Mouse (Mus musculus) forebrain, embryonic 11.5 days (tissue): Measurements from ENCODE around the gene Abat. TPM values are rescaled to one million over a fixed set of nuclear protein-coding genes. Genes with fewer than 3 reads are reported as not detected.

Experiments used
- ATAC-seq: fragments of 200-750 bp; cut with Nextera tagmentation; replicated peaks from 2 replicates; pipeline ENCODE4 v1.8.0; 2017; ENCODE audit warnings: moderate TSS enrichment; ENCODE audit not compliant: low FRiP score
- DNase-seq: peaks from one replicate; pipeline ENCODE4 v3.0.0-alpha.2; 2017; ENCODE audit warnings: low spot score
- H3K27ac ChIP-seq: fragments of 300-500 bp; sonication (generic); 2 replicates; pipeline ENCODE4 v1.5.1; 2014; ENCODE audit warnings: low read depth, low read length
- H3K27me3 ChIP-seq: fragments of 300-500 bp; sonication (generic); 2 replicates; pipeline ENCODE4 v1.6.1; 2014; ENCODE audit warnings: mild to moderate bottlenecking, low read length, mixed read lengths; ENCODE audit not compliant: control insufficient read depth, insufficient read depth
- H3K36me3 ChIP-seq: fragments of 300-500 bp; sonication (generic); 2 replicates; pipeline ENCODE4 v1.6.1; 2014; ENCODE audit warnings: mild to moderate bottlenecking, low read length, moderate library complexity, mixed read lengths; ENCODE audit not compliant: control insufficient read depth, insufficient read depth
- H3K4me1 ChIP-seq: fragments of 300-500 bp; sonication (generic); replicated peaks from 2 replicates; pipeline ENCODE4 v1.6.1; 2014; ENCODE audit warnings: low read length, mixed read lengths; ENCODE audit not compliant: control insufficient read depth, insufficient read depth
- H3K4me2 ChIP-seq: fragments of 300-500 bp; sonication (generic); 2 replicates; pipeline ENCODE4 v1.6.1; 2014; ENCODE audit warnings: low read depth, mild to moderate bottlenecking, low read length, moderate library complexity, mixed read lengths; ENCODE audit not compliant: severe bottlenecking
- H3K4me3 ChIP-seq: fragments of 300-500 bp; sonication (generic); 2 replicates; pipeline ENCODE4 v1.5.1; 2014; ENCODE audit warnings: low read depth, low read length
- H3K9ac ChIP-seq: fragments of 300-500 bp; sonication (generic); 2 replicates; pipeline ENCODE4 v1.6.1; 2014; ENCODE audit warnings: low read length
- H3K9me3 ChIP-seq: fragments of 300-500 bp; sonication (generic); 2 replicates; pipeline ENCODE4 v1.6.1; 2016; ENCODE audit warnings: low read length, mixed read lengths; ENCODE audit not compliant: control insufficient read depth
- WGBS: fragments of 180-500 bp; shearing (Covaris S2); extraction: QIAGEN DNeasy Blood & Tissue Kit; methylation state at CpG from one replicate; pipeline ENCODE4 v1.1.7; 2014; 5-methylcytosine and 5-hydroxymethylcytosine counted together
- polyA plus RNA-seq: library from polyadenylated mRNA; unstranded; fragments of >200 nt; fragmentation: Nextera tagmentation; extraction: Ambion mirVana; gene quantifications from 2 replicates; pipeline ENCODE4 v1.2.1, GENCODE M21; 2014

Abat gene
- polyA plus RNA-seq, 1 experiment from 2014 or later, result 22.7 TPM

- no peak for ATAC-seq
Measured at GRCm38 (mm10) chr16:8573751-8574150, 60.5 kb downstream of the Abat start.

GRCm38 (mm10) chr16:8574316-8574715, 61.1 kb downstream of the Abat start:
- DNase-seq (no peak), ATAC-seq (no peak)
- H3K4me2 ChIP-seq, result no peak overlapping the region
- no peak overlapping the region for H3K27ac ChIP-seq
- no peaks in the 10 kb centered on the region for H3K9me3 ChIP-seq
- no peak overlapping the region for H3K4me3 ChIP-seq
- H3K27me3 ChIP-seq, result no peaks in the 10 kb centered on the region
- 92% methylated on average over 11 of the region's 11 CpGs for WGBS
- no peaks in the 10 kb centered on the region for H3K36me3 ChIP-seq
- H3K4me1 ChIP-seq, result no peaks in the 10 kb centered on the region
- H3K9ac ChIP-seq, result no peak overlapping the region

More at GRCm38 (mm10) chr16:8573751-8574150, 60.5 kb downstream of the Abat start:
- WGBS, result 24% methylated on average over 3 of the region's 3 CpGs
- H3K4me2 ChIP-seq, result no peak overlapping the region
- no peaks in the 10 kb centered on the region for H3K36me3 ChIP-seq
- no peak for DNase-seq
- no peak overlapping the region for H3K27ac ChIP-seq
- H3K9ac ChIP-seq, result no peak overlapping the region
- H3K4me3 ChIP-seq, result no peak overlapping the region
- no peaks in the 10 kb centered on the region for H3K27me3 ChIP-seq
- no peaks in the 10 kb centered on the region for H3K9me3 ChIP-seq
- no peaks in the 10 kb centered on the region for H3K4me1 ChIP-seq

GRCm38 (mm10) chr16:8576111-8576510, 62.9 kb downstream of the Abat start:
- no peak overlapping the region for H3K27ac ChIP-seq
- no peak for ATAC-seq
- H3K9ac ChIP-seq, result no peak overlapping the region
- DNase-seq, result no peak
- H3K4me1 ChIP-seq, result no peaks in the 10 kb centered on the region
- no peak overlapping the region for H3K4me2 ChIP-seq
- H3K27me3 ChIP-seq, result no peaks in the 10 kb centered on the region
- WGBS, result 85% methylated on average over 3 of the region's 3 CpGs
- no peaks in the 10 kb centered on the region for H3K36me3 ChIP-seq
- no peaks in the 10 kb centered on the region for H3K9me3 ChIP-seq
- no peak overlapping the region for H3K4me3 ChIP-seq

- no peaks in the 10 kb centered on the region for H3K36me3 ChIP-seq
- no peak for ATAC-seq
Measured at GRCm38 (mm10) chr16:8576901-8577300, 63.7 kb downstream of the Abat start.

GRCm38 (mm10) chr16:8578326-8578725, 65.1 kb downstream of the Abat start:
- DNase-seq, result no peak
- Histone ChIP-seq H3K27ac (no peak overlapping the region), H3K4me3 (no peak overlapping the region), H3K9me3 (peaks cover 4% of the 10 kb centered on the region; the same call in 1 of the 2 replicates), H3K36me3 (no peaks in the 10 kb centered on the region), H3K27me3 (no peaks in the 10 kb centered on the region), H3K9ac (no peak overlapping the region), H3K4me2 (no peak overlapping the region), H3K4me1 (no peaks in the 10 kb centered on the region)
- ATAC-seq, result no peak
- WGBS, result 81% methylated on average over 4 of the region's 4 CpGs

More at GRCm38 (mm10) chr16:8576901-8577300, 63.7 kb downstream of the Abat start:
- H3K27ac ChIP-seq, result no peak overlapping the region
- DNase-seq, result no peak
- no peaks in the 10 kb centered on the region for H3K4me1 ChIP-seq
- no peak overlapping the region for H3K9ac ChIP-seq
- H3K4me2 ChIP-seq, result no peak overlapping the region
- no peak overlapping the region for H3K4me3 ChIP-seq
- no peaks in the 10 kb centered on the region for H3K9me3 ChIP-seq
- no peaks in the 10 kb centered on the region for H3K27me3 ChIP-seq
- 80% methylated on average over 3 of the region's 3 CpGs for WGBS

GRCm38 (mm10) chr16:8579546-8579945, 66.3 kb downstream of the Abat start:
- WGBS, result 82% methylated on average over 5 of the region's 5 CpGs
- H3K27me3 ChIP-seq, result no peaks in the 10 kb centered on the region
- H3K9me3 ChIP-seq, result peaks cover 4% of the 10 kb centered on the region; the same call in 1 of the 2 replicates
- H3K4me1 ChIP-seq, result no peaks in the 10 kb centered on the region
- no peak overlapping the region for H3K4me3 ChIP-seq
- DNase-seq (no peak), ATAC-seq (no peak)
- no peak overlapping the region for H3K9ac ChIP-seq
- no peak overlapping the region for H3K27ac ChIP-seq
- H3K4me2 ChIP-seq, result no peak overlapping the region
- H3K36me3 ChIP-seq, result no peaks in the 10 kb centered on the region

GRCm38 (mm10) chr16:8581661-8582239, 68.5 kb downstream of the Abat start:
- H3K27ac ChIP-seq, result no peak overlapping the region
- 93% methylated on average over 6 of the region's 6 CpGs for WGBS
- peaks cover 4% of the 10 kb centered on the region; the same call in 1 of the 2 replicates for H3K9me3 ChIP-seq
- no peak overlapping the region for H3K4me3 ChIP-seq
- no peaks in the 10 kb centered on the region for H3K4me1 ChIP-seq
- ATAC-seq (no peak), DNase-seq (no peak)
- H3K36me3 ChIP-seq, result no peaks in the 10 kb centered on the region
- H3K9ac ChIP-seq, result no peak overlapping the region
- H3K4me2 ChIP-seq, result no peak overlapping the region
- H3K27me3 ChIP-seq, result no peaks in the 10 kb centered on the region

- no peak for DNase-seq
- Histone ChIP-seq H3K4me2 (no peak overlapping the region), H3K4me1 (no peaks in the 10 kb centered on the region), H3K27ac (no peak overlapping the region), H3K9ac (no peak overlapping the region), H3K4me3 (no peak overlapping the region), H3K36me3 (no peaks in the 10 kb centered on the region), H3K9me3 (peaks cover 4% of the 10 kb centered on the region; the same call in 1 of the 2 replicates), H3K27me3 (no peaks in the 10 kb centered on the region)
- WGBS, result 91% methylated on average over 5 of the region's 5 CpGs
- ATAC-seq, result no peak
Measured at GRCm38 (mm10) chr16:8582579-8583295, 69.5 kb downstream of the Abat start.

GRCm38 (mm10) chr16:8584248-8584647, 71.0 kb downstream of the Abat start:
- Histone ChIP-seq H3K27me3 (no peaks in the 10 kb centered on the region), H3K4me2 (no peak overlapping the region), H3K9ac (no peak overlapping the region), H3K4me1 (no peaks in the 10 kb centered on the region), H3K36me3 (no peaks in the 10 kb centered on the region), H3K9me3 (peaks cover 4% of the 10 kb centered on the region; the same call in 1 of the 2 replicates), H3K4me3 (no peak overlapping the region), H3K27ac (no peak overlapping the region)
- DNase-seq (peak; percentile 14), ATAC-seq (no peak)
- 72% methylated on average over 1 of the region's 1 CpGs for WGBS
